Mouse (Mus musculus): ENCODE measurements at regions not wholly inside any gene's neighbourhood (a gene's known extent, or its start where the extent isn't known, plus 50 kb on each side); places are given as distances from the start of the nearest gene placed in this dataset.

DNA sequence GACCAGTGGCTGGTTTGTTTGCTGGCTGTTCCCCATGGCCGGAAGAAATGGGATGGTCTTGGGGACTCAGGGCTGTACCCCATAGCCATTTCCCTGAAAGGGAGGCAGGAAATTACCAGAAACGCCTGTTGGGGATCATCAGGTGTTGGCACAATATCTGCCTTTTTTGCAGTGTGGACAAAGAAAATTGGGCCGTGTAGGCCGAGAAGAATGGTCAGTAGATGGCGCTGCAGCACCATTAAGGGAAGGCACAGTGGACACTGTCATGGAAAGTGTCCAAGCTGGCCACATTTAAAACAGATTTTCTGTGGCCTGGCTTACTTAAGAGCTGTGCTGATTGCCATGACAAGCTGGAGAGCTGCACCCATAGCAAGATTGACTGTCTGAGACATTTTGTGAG lies 358.1 kb downstream of the Slxl1 start:
- peak; percentile 20 for DNase-seq (ENCODE audit: low read depth)

All from NIH3T3 (cell line).